Mouse (Mus musculus) skeletal muscle tissue, postnatal 0 days (tissue): ENCODE measurements around the gene Faxc. TPM values are rescaled to one million over a fixed set of nuclear protein-coding genes. Genes with fewer than 3 reads are reported as not detected.

Experiments used
- polyA plus RNA-seq: library from polyadenylated mRNA; unstranded; fragments of >200 nt; fragmentation: Nextera tagmentation; extraction: Ambion mirVana; gene quantifications from 2 replicates; pipeline ENCODE4 v1.2.1, GENCODE M21; 2015

Gene Faxc
- 0.83 and 1.1 TPM in 2 replicates for polyA plus RNA-seq

GRCm38 (mm10) chr4:21930971-21931771 lies at the start of gene Faxc:
Gene Faxc, plus strand, starts transcription at chr4:21931329.

Other genes with a start within 250 kb of the Faxc start
- not detected in 2 replicates for gene Prdm13, start 245.4 kb upstream of the Faxc start, polyA plus RNA-seq
- gene Ccnc, start 203.6 kb upstream of the Faxc start, polyA plus RNA-seq = 17.9 and 19.3 TPM in 2 replicates
- 4.1 and 4.7 TPM in 2 replicates for gene Usp45, start 164.2 kb upstream of the Faxc start, polyA plus RNA-seq
- gene Tstd3, start 164.1 kb upstream of the Faxc start, polyA plus RNA-seq = 9.2 and 11.6 TPM in 2 replicates
- 51.4 and 53.7 TPM in 2 replicates for gene Pnisr, start 83.7 kb upstream of the Faxc start, polyA plus RNA-seq
- gene Coq3, start 51.7 kb upstream of the Faxc start, polyA plus RNA-seq = 25.4 and 26.6 TPM in 2 replicates